Mouse (Mus musculus): ENCODE data around the gene Trp53bp2. TPM values are rescaled to one million over a fixed set of nuclear protein-coding genes. Genes with fewer than 3 reads are reported as not detected.

The Trp53bp2 gene
- polyA plus RNA-seq, 1 experiment, result 22.4 TPM

DNA sequence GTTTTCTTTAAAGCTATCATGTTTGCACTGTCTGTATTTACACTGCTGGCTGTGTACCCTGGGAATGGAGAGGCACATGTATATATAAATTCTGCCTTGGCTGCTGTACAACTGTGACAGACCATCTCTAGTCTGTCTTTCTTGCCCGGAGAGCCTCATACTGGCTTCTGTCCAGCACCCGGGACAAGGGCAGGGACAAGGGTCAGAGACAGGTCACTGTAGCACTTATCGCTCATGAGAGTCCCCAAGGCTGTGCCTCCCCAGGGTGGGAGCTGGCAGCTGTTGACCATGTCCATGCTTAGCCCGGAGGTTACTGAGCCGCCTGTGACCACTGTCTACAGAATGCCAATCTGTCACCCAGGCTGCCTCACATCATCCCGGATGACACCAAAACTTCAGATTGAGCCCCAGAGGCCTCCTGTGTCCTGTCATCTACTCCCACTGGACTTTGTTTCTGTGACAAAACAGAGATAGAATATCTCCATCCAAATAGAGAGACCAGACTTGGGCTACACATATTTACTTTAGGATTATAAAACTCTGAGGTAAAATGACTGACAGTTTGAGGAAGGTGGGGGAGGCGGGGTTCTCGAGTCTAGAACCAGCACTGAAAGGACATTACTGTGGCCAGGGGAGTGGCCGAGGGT lies 90.6 kb downstream of the Trp53bp2 start:
- Histone ChIP-seq H3K4me1 (ENCODE audit: control insufficient read depth, insufficient read depth, insufficient read length, low read length) (peaks cover 29% of the 10 kb centered on the region), H3K27ac (ENCODE audit: insufficient read depth, low read depth, low read length) (no peak overlapping the region), H3K4me3 (ENCODE audit: low read depth, low read length) (no peak overlapping the region), H3K36me3 (ENCODE audit: control insufficient read depth, insufficient read depth, low read length) (no peaks in the 10 kb centered on the region), H3K27me3 (ENCODE audit: control insufficient read depth, insufficient read depth, low read length) (no peaks in the 10 kb centered on the region)
- WGBS, result 29% methylated on average over 9 of the region's 9 CpGs
- no peak for TF ChIP-seq CTCF (IDR thresholded peaks at IDR 0.05; ENCODE audit: extremely low read depth, insufficient read length, insufficient replicate concordance, low read depth, low read length)
- no peak for TF ChIP-seq POLR2A (IDR thresholded peaks at IDR 0.05; ENCODE audit: low read depth, low read length)

DNA sequence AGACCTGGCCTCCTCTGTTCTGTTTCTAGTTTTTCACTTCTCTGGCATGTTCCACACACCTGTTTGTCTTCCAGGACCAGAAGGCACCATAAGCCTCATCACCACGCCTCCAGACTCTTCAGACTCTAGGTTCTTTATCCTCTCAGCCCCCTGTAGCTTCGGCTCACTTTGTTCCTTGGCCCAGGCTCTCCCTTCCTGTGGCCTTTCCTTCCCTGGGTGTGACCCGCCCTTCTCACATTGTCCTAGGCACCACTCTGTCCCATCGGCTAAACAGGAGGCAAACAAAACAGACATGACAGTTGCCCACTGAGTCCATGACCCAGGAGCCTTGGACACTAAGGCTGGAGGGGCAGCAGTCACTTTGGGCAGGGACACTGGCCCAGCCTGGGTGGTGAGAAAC lies 91.3 kb downstream of the Trp53bp2 start:
- WGBS, result 69% methylated on average over 4 of the region's 4 CpGs
- Histone ChIP-seq H3K27me3 (ENCODE audit: control insufficient read depth, insufficient read depth, low read length) (no peaks in the 10 kb centered on the region), H3K36me3 (ENCODE audit: control insufficient read depth, insufficient read depth, low read length) (no peaks in the 10 kb centered on the region), H3K4me1 (ENCODE audit: control insufficient read depth, insufficient read depth, insufficient read length, low read length) (peaks cover 27% of the 10 kb centered on the region), H3K27ac (ENCODE audit: insufficient read depth, low read depth, low read length) (no peak overlapping the region), H3K4me3 (ENCODE audit: low read depth, low read length) (no peak overlapping the region)
- TF ChIP-seq POLR2A (IDR thresholded peaks at IDR 0.05; ENCODE audit: low read depth, low read length) (no peak), CTCF (IDR thresholded peaks at IDR 0.05; ENCODE audit: extremely low read depth, insufficient read length, insufficient replicate concordance, low read depth, low read length) (no peak)

DNA sequence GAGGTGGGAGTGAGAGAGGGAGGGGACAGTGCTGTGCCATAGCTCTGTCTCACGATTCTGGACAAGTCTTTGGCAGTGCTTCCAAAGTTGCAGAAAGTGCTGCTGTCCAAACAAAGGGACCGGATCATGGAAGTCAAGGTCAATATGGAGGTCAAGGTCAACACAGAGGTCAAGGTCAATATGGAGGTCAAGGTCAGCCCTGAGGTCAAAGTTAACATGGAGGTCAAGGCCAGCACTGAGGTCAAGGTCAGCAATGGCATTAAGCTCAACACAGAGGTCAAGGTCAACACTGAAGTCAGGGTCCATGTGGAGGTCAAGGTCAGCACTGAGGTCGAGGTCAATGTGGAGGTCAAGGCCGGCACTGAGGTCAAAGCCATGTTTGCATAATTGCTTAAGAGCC lies 91.9 kb downstream of the Trp53bp2 start:
- Histone ChIP-seq H3K4me3 (ENCODE audit: low read depth, low read length) (no peak overlapping the region), H3K36me3 (ENCODE audit: control insufficient read depth, insufficient read depth, low read length) (no peaks in the 10 kb centered on the region), H3K27me3 (ENCODE audit: control insufficient read depth, insufficient read depth, low read length) (no peaks in the 10 kb centered on the region), H3K4me1 (ENCODE audit: control insufficient read depth, insufficient read depth, insufficient read length, low read length) (peaks cover 30% of the 10 kb centered on the region), H3K27ac (ENCODE audit: insufficient read depth, low read depth, low read length) (no peak overlapping the region)
- TF ChIP-seq CTCF (IDR thresholded peaks at IDR 0.05; ENCODE audit: extremely low read depth, insufficient read length, insufficient replicate concordance, low read depth, low read length), result no peak
- no peak for TF ChIP-seq POLR2A (IDR thresholded peaks at IDR 0.05; ENCODE audit: low read depth, low read length)
- 85% methylated on average over 4 of the region's 4 CpGs for WGBS

GRCm38 (mm10) chr1:182501815-182502405 lies 92.9 kb downstream of the Trp53bp2 start:
- peaks cover 35% of the 10 kb centered on the region for H3K4me1 ChIP-seq (ENCODE audit: control insufficient read depth, insufficient read depth, insufficient read length, low read length)
- no peak for TF ChIP-seq POLR2A (IDR thresholded peaks at IDR 0.05; ENCODE audit: low read depth, low read length)
- TF ChIP-seq CTCF (IDR thresholded peaks at IDR 0.05; ENCODE audit: extremely low read depth, insufficient read length, insufficient replicate concordance, low read depth, low read length), result no peak
- no peaks in the 10 kb centered on the region for H3K27me3 ChIP-seq (ENCODE audit: control insufficient read depth, insufficient read depth, low read length)
- no peak overlapping the region for H3K27ac ChIP-seq (ENCODE audit: insufficient read depth, low read depth, low read length)
- WGBS, result 85% methylated on average over 7 of the region's 7 CpGs
- no peaks in the 10 kb centered on the region for H3K36me3 ChIP-seq (ENCODE audit: control insufficient read depth, insufficient read depth, low read length)
- H3K4me3 ChIP-seq (ENCODE audit: low read depth, low read length), result no peak overlapping the region

GRCm38 (mm10) chr1:182502491-182503050 lies 93.6 kb downstream of the Trp53bp2 start:
- Histone ChIP-seq H3K36me3 (ENCODE audit: control insufficient read depth, insufficient read depth, low read length) (no peaks in the 10 kb centered on the region), H3K4me1 (ENCODE audit: control insufficient read depth, insufficient read depth, insufficient read length, low read length) (peaks cover 35% of the 10 kb centered on the region), H3K27ac (ENCODE audit: insufficient read depth, low read depth, low read length) (no peak overlapping the region; the same call in 1 of the 2 replicates), H3K27me3 (ENCODE audit: control insufficient read depth, insufficient read depth, low read length) (no peaks in the 10 kb centered on the region), H3K4me3 (ENCODE audit: low read depth, low read length) (no peak overlapping the region)
- WGBS, result 86% methylated on average over 7 of the region's 7 CpGs
- TF ChIP-seq CTCF (IDR thresholded peaks at IDR 0.05; ENCODE audit: extremely low read depth, insufficient read length, insufficient replicate concordance, low read depth, low read length) (no peak), POLR2A (IDR thresholded peaks at IDR 0.05; ENCODE audit: low read depth, low read length) (no peak)

GRCm38 (mm10) chr1:182503206-182503900 lies 94.4 kb downstream of the Trp53bp2 start:
- Histone ChIP-seq H3K4me3 (ENCODE audit: low read depth, low read length) (no peak overlapping the region), H3K4me1 (ENCODE audit: control insufficient read depth, insufficient read depth, insufficient read length, low read length) (peaks cover 35% of the 10 kb centered on the region), H3K27ac (ENCODE audit: insufficient read depth, low read depth, low read length) (peak overlapping the region; percentile 11; the same call in 1 of the 2 replicates), H3K36me3 (ENCODE audit: control insufficient read depth, insufficient read depth, low read length) (no peaks in the 10 kb centered on the region), H3K27me3 (ENCODE audit: control insufficient read depth, insufficient read depth, low read length) (no peaks in the 10 kb centered on the region)
- TF ChIP-seq CTCF (IDR thresholded peaks at IDR 0.05; ENCODE audit: extremely low read depth, insufficient read length, insufficient replicate concordance, low read depth, low read length), result no peak
- no peak for TF ChIP-seq POLR2A (IDR thresholded peaks at IDR 0.05; ENCODE audit: low read depth, low read length)
- 81% methylated on average over 13 of the region's 13 CpGs for WGBS

GRCm38 (mm10) chr1:182504223-182504622 lies 95.3 kb downstream of the Trp53bp2 start:
- TF ChIP-seq CTCF (IDR thresholded peaks at IDR 0.05; ENCODE audit: extremely low read depth, insufficient read length, insufficient replicate concordance, low read depth, low read length) (no peak), POLR2A (IDR thresholded peaks at IDR 0.05; ENCODE audit: low read depth, low read length) (no peak)
- H3K27ac ChIP-seq (ENCODE audit: insufficient read depth, low read depth, low read length), result no peak overlapping the region; the same call in 1 of the 2 replicates
- 32% methylated on average over 4 of the region's 4 CpGs for WGBS
- peaks cover 36% of the 10 kb centered on the region for H3K4me1 ChIP-seq (ENCODE audit: control insufficient read depth, insufficient read depth, insufficient read length, low read length)
- H3K36me3 ChIP-seq (ENCODE audit: control insufficient read depth, insufficient read depth, low read length), result no peaks in the 10 kb centered on the region
- no peaks in the 10 kb centered on the region for H3K27me3 ChIP-seq (ENCODE audit: control insufficient read depth, insufficient read depth, low read length)
- no peak overlapping the region for H3K4me3 ChIP-seq (ENCODE audit: low read depth, low read length)

Data from small intestine, adult 2 months (tissue).